Comparison of ENCODE assay signal across 12 mouse cellular contexts in the genomic region with DNA sequence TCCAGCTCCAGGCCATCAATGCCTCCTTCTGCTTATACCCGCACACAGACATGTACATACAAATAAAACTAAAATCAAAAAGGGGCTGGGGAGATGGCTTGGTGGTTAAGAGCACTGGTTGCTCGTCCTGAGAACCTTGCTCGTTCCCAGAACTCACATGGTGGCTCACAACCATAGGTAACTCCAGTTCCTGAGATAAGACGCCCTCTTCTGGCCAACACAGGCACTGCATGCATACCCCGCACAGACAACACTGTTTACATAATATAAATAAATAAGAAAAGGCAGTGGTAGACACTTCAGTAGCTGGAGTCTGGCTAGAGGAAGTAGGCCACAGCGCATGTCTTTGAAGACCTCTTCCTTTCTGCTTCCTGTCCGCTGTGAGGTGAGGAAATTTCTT.
DNase-seq lines count a peak whose midpoint lies in the region; ATAC-seq and TF ChIP-seq lines count a peak whose summit lies in the region.
"Had no signal": no experiment of that assay in that cellular context is flagged by ENCODE, and none has a peak within 500 bp of the region (broad histone marks: within the 10 kb centered on the region; RNA-seq: fewer than 3 reads in every experiment).

No protein-coding gene starts in this region.

- H3K27ac ChIP-seq in lung, embryonic 14.5 days (ENCODE audit: low read depth), result no peak overlapping the region
- no peak overlapping the region for H3K27ac ChIP-seq in lung, postnatal 0 days (ENCODE audit: low read length)
- H3K27ac ChIP-seq in ES-Bruce4 (ENCODE audit: insufficient read depth, low read length), result no peak overlapping the region
- H3K27ac ChIP-seq in ES-E14 (ENCODE audit: insufficient read depth, low read depth, low read length, poor library complexity, severe bottlenecking), result no peak overlapping the region
- H3K27ac ChIP-seq: embryonic facial prominence, embryonic 15.5 days; forebrain, embryonic 10.5 days; forebrain, embryonic 15.5 days; heart, embryonic 10.5 days; hindbrain, embryonic 12.5 days had no signal

- H3K9me3 ChIP-seq in lung, embryonic 14.5 days (ENCODE audit: low read depth, low read length), result no peaks in the 10 kb centered on the region
- no peaks in the 10 kb centered on the region for H3K9me3 ChIP-seq in lung, postnatal 0 days (ENCODE audit: low read length)
- no peaks in the 10 kb centered on the region for H3K9me3 ChIP-seq in ES-Bruce4 (replicated peaks; ENCODE audit: control insufficient read depth, insufficient read depth, low read length, poor library complexity, severe bottlenecking)
- no peaks in the 10 kb centered on the region for H3K9me3 ChIP-seq in ES-E14 (ENCODE audit: control insufficient read depth, insufficient read depth, low read depth, low read length)
- H3K9me3 ChIP-seq: embryonic facial prominence, embryonic 15.5 days; forebrain, embryonic 15.5 days; heart, embryonic 10.5 days; hindbrain, embryonic 12.5 days had no signal

- H3K27me3 ChIP-seq in lung, embryonic 14.5 days (ENCODE audit: insufficient read depth, low read length), result no peaks in the 10 kb centered on the region
- no peaks in the 10 kb centered on the region for H3K27me3 ChIP-seq in lung, postnatal 0 days (replicated peaks; ENCODE audit: insufficient read depth, low read length)
- no peaks in the 10 kb centered on the region for H3K27me3 ChIP-seq in ES-Bruce4 (ENCODE audit: control insufficient read depth, insufficient read depth, low read length, poor library complexity, severe bottlenecking)
- H3K27me3 ChIP-seq: embryonic facial prominence, embryonic 15.5 days; forebrain, embryonic 15.5 days; hindbrain, embryonic 12.5 days had no signal

- no peak for ATAC-seq in lung, embryonic 14.5 days (ENCODE audit: insufficient read depth)
- no peak for ATAC-seq in lung, postnatal 0 days
- no peak for ATAC-seq in megakaryocyte progenitor cell, adult 5-6 weeks (replicated peaks; ENCODE audit: poor library complexity)
- ATAC-seq: forebrain, embryonic 15.5 days had no signal

- no peaks in the 10 kb centered on the region for H3K4me1 ChIP-seq in lung, embryonic 14.5 days (ENCODE audit: insufficient read depth)
- no peaks in the 10 kb centered on the region for H3K4me1 ChIP-seq in lung, postnatal 0 days (ENCODE audit: insufficient read depth, low read depth, low read length)
- H3K4me1 ChIP-seq in ES-Bruce4 (ENCODE audit: control insufficient read depth, insufficient read depth, low read length) (no peaks in the 10 kb centered on the region), ES-E14 (ENCODE audit: control insufficient read depth in 2 of 2, insufficient read depth in 2 of 2, low read length in 2 of 2, poor library complexity in 1 of 2) (0 out of 4 replicates have a peak, but pooled peaks cover 0 to 2% of the 10 kb centered on the region in 2 experiments)
- no peaks in the 10 kb centered on the region for H3K4me1 ChIP-seq in lung, adult 2 months (ENCODE audit: control insufficient read depth, insufficient read depth, low read length)
- H3K4me1 ChIP-seq: embryonic facial prominence, embryonic 15.5 days; hindbrain, embryonic 12.5 days had no signal

- 75% methylated on average over 7 of the region's 7 CpGs for WGBS in lung, embryonic 14.5 days
- 69% methylated on average over 7 of the region's 7 CpGs for WGBS in lung, postnatal 0 days
- 69% methylated on average over 7 of the region's 7 CpGs for WGBS in lung, adult 2 months

- 0 out of 2 replicates have a peak, but pooled peaks have one; percentile 15 for TF ChIP-seq CTCF in lung, embryonic 14.5 days (IDR thresholded peaks at IDR 0.05; ENCODE audit: low read depth)
- TF ChIP-seq CTCF in lung, postnatal 0 days (IDR thresholded peaks at IDR 0.05), result no peak
- TF ChIP-seq CTCF in ES-Bruce4 (IDR thresholded peaks at IDR 0.05; ENCODE audit: low read depth, low read length), result peak; percentile 45
- no peak for TF ChIP-seq CTCF in lung, adult 2 months (IDR thresholded peaks at IDR 0.05; ENCODE audit: insufficient read depth, low read length)

- H3K4me3 ChIP-seq in lung, embryonic 14.5 days (ENCODE audit: low read depth, low read length), result no peak overlapping the region
- H3K4me3 ChIP-seq in lung, postnatal 0 days (ENCODE audit: low read depth, low read length), result no peak overlapping the region
- H3K4me3 ChIP-seq in ES-Bruce4 (ENCODE audit: low read depth, low read length) (no peak overlapping the region), ES-E14 (ENCODE audit: insufficient read depth in 1 of 2, low read depth in 1 of 2, low read length in 2 of 2, poor library complexity in 1 of 2, severe bottlenecking in 1 of 2) (peak overlapping the region; percentile 8 to 11; a peak in 1 of 4 replicates)
- H3K4me3 ChIP-seq in lung, adult 2 months (replicated peaks; ENCODE audit: extremely low read depth, low read depth, low read length), result no peak overlapping the region
- H3K4me3 ChIP-seq: embryonic facial prominence, embryonic 15.5 days; erythroblast, embryonic 14.5 days; forebrain, embryonic 10.5 days; forebrain, embryonic 15.5 days; heart, embryonic 10.5 days; hindbrain, embryonic 12.5 days had no signal

- no peak for TF ChIP-seq POLR2A in ES-Bruce4 (IDR thresholded peaks at IDR 0.05; ENCODE audit: insufficient read depth, low read length)
- TF ChIP-seq POLR2A in lung, adult 2 months (IDR thresholded peaks at IDR 0.05; ENCODE audit: borderline replicate concordance, extremely low read depth, low read depth, low read length), result no peak

- H3K36me3 ChIP-seq in lung, embryonic 14.5 days (ENCODE audit: insufficient read depth), result no peaks in the 10 kb centered on the region
- no peaks in the 10 kb centered on the region for H3K36me3 ChIP-seq in lung, postnatal 0 days (ENCODE audit: insufficient read depth, low read length)
- H3K36me3 ChIP-seq in ES-Bruce4 (ENCODE audit: control insufficient read depth, insufficient read depth, low read length, poor library complexity, severe bottlenecking) (no peaks in the 10 kb centered on the region), ES-E14 (ENCODE audit: control insufficient read depth, insufficient read depth, low read length, poor library complexity, severe bottlenecking) (no peaks in the 10 kb centered on the region)
- H3K36me3 ChIP-seq: embryonic facial prominence, embryonic 15.5 days; forebrain, embryonic 10.5 days; forebrain, embryonic 15.5 days; hindbrain, embryonic 12.5 days had no signal

- in situ Hi-C loops in ES-E14 (cut with MboI; ENCODE audit: low sequenced_read_pairs in 2 of 2, unreplicated experiment in 2 of 2), result no loop called here

- DNase-seq in lung, embryonic 14.5 days, result no peak
- no peak for DNase-seq in lung, postnatal 0 days (ENCODE audit: low spot score)
- DNase-seq in ES-E14 (ENCODE audit: low read depth, low spot score), result no peak
- no peak for DNase-seq in lung, adult 2 months

- no peak overlapping the region for H3K9ac ChIP-seq in lung, embryonic 14.5 days
- no peak overlapping the region for H3K9ac ChIP-seq in lung, postnatal 0 days (replicated peaks; ENCODE audit: low read depth)
- H3K9ac ChIP-seq in ES-Bruce4 (ENCODE audit: low read depth, poor library complexity, severe bottlenecking) (no peak overlapping the region), ES-E14 (ENCODE audit: insufficient read depth, low read depth, low read length, poor library complexity, severe bottlenecking) (peak overlapping the region; percentile 35; the same call in 1 of the 2 replicates)
- H3K9ac ChIP-seq: embryonic facial prominence, embryonic 15.5 days; forebrain, embryonic 15.5 days; hindbrain, embryonic 12.5 days had no signal

- no peak overlapping the region for H3K4me2 ChIP-seq in lung, embryonic 14.5 days
- H3K4me2 ChIP-seq in lung, postnatal 0 days (replicated peaks; ENCODE audit: low read depth, low read length), result no peak overlapping the region
- H3K4me2 ChIP-seq: embryonic facial prominence, embryonic 15.5 days; forebrain, embryonic 15.5 days; hindbrain, embryonic 12.5 days had no signal

- no peak for TF ChIP-seq EP300 in lung, postnatal 0 days (IDR thresholded peaks at IDR 0.05)
- no peak for TF ChIP-seq EP300 in ES-Bruce4 (IDR thresholded peaks at IDR 0.05; ENCODE audit: insufficient read depth, low read depth, low read length)

TF ChIP-seq in ES-E14, 5 proteins besides CTCF, POLR2A, EP300 and RAD21:
- no peak for TF ChIP-seq HCFC1 (IDR thresholded peaks at IDR 0.05; ENCODE audit: borderline replicate concordance, insufficient read depth, low read length)
- no peak for TF ChIP-seq CHD2 (IDR thresholded peaks at IDR 0.05; ENCODE audit: low read depth, low read length)
- TF ChIP-seq MAFK (IDR thresholded peaks at IDR 0.05; ENCODE audit: insufficient read depth, low read depth, low read length), result no peak
- no peak for TF ChIP-seq ZC3H11A (IDR thresholded peaks at IDR 0.05; ENCODE audit: borderline replicate concordance, low read depth, low read length)
- no peak for TF ChIP-seq ZNF384 (IDR thresholded peaks at IDR 0.05; ENCODE audit: low read depth, low read length)

Comparison
In these comparisons a context has a peak if more than half of its experiments do, and no peak if none do; other contexts are left out.
1. CTCF ChIP-seq: peak in lung, embryonic 14.5 days (single experiment) and ES-Bruce4 (single experiment); none in lung, postnatal 0 days (single experiment) and lung, adult 2 months (single experiment).
2. H3K4me3 ChIP-seq: peak in ES-E14 (2 of 2); none in lung, embryonic 14.5 days (single experiment), lung, postnatal 0 days (single experiment), ES-Bruce4 (single experiment) and lung, adult 2 months (single experiment).